In genomic region chr3:93128052-93128451, GRCm38 (mm10) we compare ENCODE assay signal across 27 mouse cellular contexts. TPM values are rescaled to one million over a fixed set of nuclear protein-coding genes. Genes with fewer than 3 reads are reported as not detected.
DNase-seq lines count a peak whose midpoint lies in the region; ATAC-seq and TF ChIP-seq lines count a peak whose summit lies in the region.
"Had no signal": no experiment of that assay in that cellular context is flagged by ENCODE, and none has a peak within 500 bp of the region (broad histone marks: within the 10 kb centered on the region; RNA-seq: fewer than 3 reads in every experiment).

No protein-coding gene starts in this region.

- WGBS in embryonic facial prominence, embryonic 14.5 days, result 44% methylated on average over 4 of the region's 4 CpGs
- WGBS in embryonic facial prominence, embryonic 10.5 days, result 76% methylated on average over 4 of the region's 4 CpGs
- 14% methylated on average over 4 of the region's 4 CpGs for WGBS in lung, embryonic 16.5 days
- 36% methylated on average over 4 of the region's 4 CpGs for WGBS in stomach, embryonic 15.5 days
- 35% methylated on average over 4 of the region's 4 CpGs for WGBS in thymus, adult 2 months

- no peak for TF ChIP-seq POLR2A in thymus, adult 2 months (IDR thresholded peaks at IDR 0.05; ENCODE audit: control insufficient read depth, extremely low read depth, insufficient read depth, low read length, poor library complexity)

- no peak overlapping the region for H3K4me2 ChIP-seq in embryonic facial prominence, embryonic 14.5 days (ENCODE audit: low read depth, low read length)
- no peak overlapping the region for H3K4me2 ChIP-seq in lung, embryonic 16.5 days (ENCODE audit: low read depth, low read length)
- H3K4me2 ChIP-seq in stomach, embryonic 15.5 days, result no peak overlapping the region
- H3K4me2 ChIP-seq: heart, embryonic 13.5 days; hindbrain, embryonic 13.5 days; midbrain, embryonic 13.5 days had no signal

- no peaks in the 10 kb centered on the region for H3K4me1 ChIP-seq in embryonic facial prominence, embryonic 14.5 days (ENCODE audit: control insufficient read depth, insufficient read depth, low read length)
- H3K4me1 ChIP-seq in embryonic facial prominence, embryonic 10.5 days, result no peaks in the 10 kb centered on the region
- H3K4me1 ChIP-seq in lung, embryonic 16.5 days (replicated peaks; ENCODE audit: control insufficient read depth, insufficient read depth, low read length), result 0 out of 2 replicates have a peak, but pooled peaks cover 3% of the 10 kb centered on the region
- no peaks in the 10 kb centered on the region for H3K4me1 ChIP-seq in stomach, embryonic 15.5 days
- no peaks in the 10 kb centered on the region for H3K4me1 ChIP-seq in thymus, adult 2 months (replicated peaks; ENCODE audit: control insufficient read depth, insufficient read depth, low read length)
- H3K4me1 ChIP-seq: forebrain, embryonic 10.5 days; heart, embryonic 13.5 days; hindbrain, embryonic 13.5 days; midbrain, embryonic 13.5 days had no signal

- H3K9me3 ChIP-seq in embryonic facial prominence, embryonic 14.5 days (ENCODE audit: control insufficient read depth, low read length), result no peaks in the 10 kb centered on the region
- H3K9me3 ChIP-seq in embryonic facial prominence, embryonic 10.5 days, result no peaks in the 10 kb centered on the region
- no peaks in the 10 kb centered on the region for H3K9me3 ChIP-seq in lung, embryonic 16.5 days (ENCODE audit: control insufficient read depth, low read length)
- H3K9me3 ChIP-seq in stomach, embryonic 15.5 days, result no peaks in the 10 kb centered on the region
- H3K9me3 ChIP-seq: forebrain, embryonic 10.5 days; heart, embryonic 13.5 days; hindbrain, embryonic 13.5 days; midbrain, embryonic 13.5 days had no signal

- peak; percentile 58 for DNase-seq in embryonic facial prominence, embryonic 14.5 days (ENCODE audit: low spot score)
- DNase-seq in embryonic facial prominence, embryonic 10.5 days (ENCODE audit: low spot score), result no peak
- peak; percentile 6 for DNase-seq in brain, adult 2 months (ENCODE audit: low read depth, low spot score)
- DNase-seq in thymus, adult 2 months, result no peak
- DNase-seq: adrenal gland, postnatal 14 days; cerebellum, adult 8-10 months; cerebellum, postnatal 36 days; embryo, embryonic 11 days; forebrain, postnatal 0 days; gastrocnemius, postnatal 25 days; heart, adult 2 months; heart, postnatal 14 days; kidney, adult 11 months; liver; thymus, postnatal 36 days had no signal

- no peaks in the 10 kb centered on the region for H3K27me3 ChIP-seq in embryonic facial prominence, embryonic 14.5 days (replicated peaks; ENCODE audit: control insufficient read depth, insufficient read depth, low read length)
- H3K27me3 ChIP-seq in embryonic facial prominence, embryonic 10.5 days (replicated peaks; ENCODE audit: low read depth, poor library complexity, severe bottlenecking), result no peaks in the 10 kb centered on the region
- H3K27me3 ChIP-seq in lung, embryonic 16.5 days (ENCODE audit: control insufficient read depth, insufficient read depth, low read depth, low read length), result no peaks in the 10 kb centered on the region
- H3K27me3 ChIP-seq in stomach, embryonic 15.5 days (replicated peaks), result no peaks in the 10 kb centered on the region
- H3K27me3 ChIP-seq in thymus, adult 2 months (ENCODE audit: control insufficient read depth, insufficient read depth, low read length), result no peaks in the 10 kb centered on the region
- H3K27me3 ChIP-seq: heart, embryonic 13.5 days; hindbrain, embryonic 13.5 days; midbrain, embryonic 13.5 days had no signal

- H3K4me3 ChIP-seq in embryonic facial prominence, embryonic 14.5 days (ENCODE audit: low read depth, low read length), result no peak overlapping the region
- H3K4me3 ChIP-seq in embryonic facial prominence, embryonic 10.5 days, result no peak overlapping the region
- H3K4me3 ChIP-seq in lung, embryonic 16.5 days (ENCODE audit: low read length), result no peak overlapping the region
- no peak overlapping the region for H3K4me3 ChIP-seq in stomach, embryonic 15.5 days (replicated peaks)
- no peak overlapping the region for H3K4me3 ChIP-seq in thymus, adult 2 months (ENCODE audit: control insufficient read depth, insufficient read depth, low read length)
- H3K4me3 ChIP-seq: forebrain, embryonic 10.5 days; heart, adult 2 months; heart, embryonic 13.5 days; hindbrain, embryonic 13.5 days; left cerebral cortex, adult 2 months; midbrain, embryonic 13.5 days had no signal

- H3K27ac ChIP-seq in embryonic facial prominence, embryonic 14.5 days (replicated peaks; ENCODE audit: low read depth, low read length), result no peak overlapping the region
- no peak overlapping the region for H3K27ac ChIP-seq in embryonic facial prominence, embryonic 10.5 days (replicated peaks)
- peak overlapping the region; percentile 30 for H3K27ac ChIP-seq in lung, embryonic 16.5 days (ENCODE audit: low read length)
- peak overlapping the region; percentile 57; the same call in 1 of the 2 replicates for H3K27ac ChIP-seq in stomach, embryonic 15.5 days
- no peak overlapping the region for H3K27ac ChIP-seq in thymus, adult 2 months (ENCODE audit: control insufficient read depth, insufficient read depth, low read length)
- H3K27ac ChIP-seq: forebrain, embryonic 10.5 days; heart, adult 2 months; heart, embryonic 13.5 days; hindbrain, embryonic 13.5 days; left cerebral cortex, adult 2 months; midbrain, embryonic 13.5 days had no signal

- TF ChIP-seq CTCF in thymus, adult 2 months (IDR thresholded peaks at IDR 0.05; ENCODE audit: borderline replicate concordance, control insufficient read depth, extremely low read depth, insufficient read depth, low read length, poor library complexity), result no peak

- ATAC-seq in embryonic facial prominence, embryonic 14.5 days (ENCODE audit: low read depth), result peak; percentile 60; the same call in 1 of the 2 replicates
- ATAC-seq in lung, embryonic 16.5 days (ENCODE audit: low read depth), result peak; percentile 90
- ATAC-seq in stomach, embryonic 15.5 days (ENCODE audit: insufficient read depth, low FRiP score, low read depth), result peak; percentile 23; the same call in 1 of the 2 replicates
- no peak for ATAC-seq in CD4-positive, CD25-positive, alpha-beta regulatory T cell, adult 4 months
- ATAC-seq: forebrain, postnatal 0 days; midbrain, embryonic 13.5 days had no signal

- H3K9ac ChIP-seq in embryonic facial prominence, embryonic 14.5 days (ENCODE audit: low read depth, low read length), result no peak overlapping the region
- no peak overlapping the region for H3K9ac ChIP-seq in lung, embryonic 16.5 days (ENCODE audit: low read length)
- H3K9ac ChIP-seq in stomach, embryonic 15.5 days, result no peak overlapping the region
- H3K9ac ChIP-seq: forebrain, postnatal 0 days; heart, embryonic 13.5 days; hindbrain, embryonic 13.5 days; midbrain, embryonic 13.5 days had no signal

- H3K36me3 ChIP-seq in embryonic facial prominence, embryonic 14.5 days (ENCODE audit: control insufficient read depth, insufficient read depth, low read length), result no peaks in the 10 kb centered on the region
- no peaks in the 10 kb centered on the region for H3K36me3 ChIP-seq in embryonic facial prominence, embryonic 10.5 days (replicated peaks)
- H3K36me3 ChIP-seq in lung, embryonic 16.5 days (ENCODE audit: control insufficient read depth, insufficient read depth, low read length), result no peaks in the 10 kb centered on the region
- no peaks in the 10 kb centered on the region for H3K36me3 ChIP-seq in stomach, embryonic 15.5 days
- no peaks in the 10 kb centered on the region for H3K36me3 ChIP-seq in thymus, adult 2 months (ENCODE audit: control insufficient read depth, insufficient read depth, low read length)
- H3K36me3 ChIP-seq: forebrain, embryonic 10.5 days; heart, embryonic 13.5 days; hindbrain, embryonic 13.5 days; midbrain, embryonic 13.5 days had no signal

RNA-seq across cellular contexts. Expression of gene Crnn, which starts 16.5 kb away (rescaled TPM):
- polyA plus RNA-seq in embryonic facial prominence, embryonic 14.5 days (2014; fragmentation: Nextera tagmentation; extraction: Ambion mirVana), result 2.1 TPM in 2 replicates
- polyA plus RNA-seq in embryonic facial prominence, embryonic 10.5 days (2016; fragmentation: Nextera tagmentation; extraction: Ambion mirVana), result not detected in 2 replicates
- polyA plus RNA-seq in lung, embryonic 16.5 days (2015; fragmentation: Nextera tagmentation; extraction: Ambion mirVana), result not detected in 2 replicates
- polyA plus RNA-seq in stomach, embryonic 15.5 days (2015; fragmentation: Nextera tagmentation; extraction: Ambion mirVana), result 0.68 TPM in 1 of 2 replicates, not detected in the other
- polyA plus RNA-seq in CD4-positive, CD25-positive, alpha-beta regulatory T cell, adult 4 months (2017; shearing (Covaris generic)), result not detected
- 0.36 and 0.49 TPM in 2 replicates for polyA plus RNA-seq in thymus, adult 2 months (2012; rRNA removed)
- polyA plus RNA-seq: brain, embryonic 14.5 days; forebrain, embryonic 10.5 days; forebrain, postnatal 0 days; heart, adult 2 months; heart, embryonic 13.5 days; hindbrain, embryonic 13.5 days; large intestine, adult 2 months; liver, embryonic 16.5 days; midbrain, embryonic 13.5 days; neural tube, embryonic 11.5 days had no signal

RNA-seq across cellular contexts. Expression of gene Gm4858, which starts 59.4 kb away (rescaled TPM):
- not detected in 2 replicates for polyA plus RNA-seq in embryonic facial prominence, embryonic 14.5 days (2014; fragmentation: Nextera tagmentation; extraction: Ambion mirVana)
- not detected in 2 replicates for polyA plus RNA-seq in embryonic facial prominence, embryonic 10.5 days (2016; fragmentation: Nextera tagmentation; extraction: Ambion mirVana)
- not detected in 2 replicates for polyA plus RNA-seq in lung, embryonic 16.5 days (2015; fragmentation: Nextera tagmentation; extraction: Ambion mirVana)
- polyA plus RNA-seq in stomach, embryonic 15.5 days (2015; fragmentation: Nextera tagmentation; extraction: Ambion mirVana), result not detected in 2 replicates
- under 1 TPM in 1 of 2 experiments, not detected in 1; 0.19 TPM for polyA plus RNA-seq in CD4-positive, CD25-positive, alpha-beta regulatory T cell, adult 4 months (2017; shearing (Covaris generic))
- polyA plus RNA-seq in thymus, adult 2 months (2012; rRNA removed), result 0.13 TPM in 1 of 2 replicates, not detected in the other
- polyA plus RNA-seq: brain, embryonic 14.5 days; forebrain, embryonic 10.5 days; forebrain, postnatal 0 days; heart, adult 2 months; heart, embryonic 13.5 days; hindbrain, embryonic 13.5 days; large intestine, adult 2 months; liver, embryonic 16.5 days; midbrain, embryonic 13.5 days; neural tube, embryonic 11.5 days had no signal

Comparison
In these comparisons a context has a peak if more than half of its experiments do, and no peak if none do; other contexts are left out.
1. DNase-seq: peak in embryonic facial prominence, embryonic 14.5 days (single experiment) and brain, adult 2 months (single experiment); none in embryonic facial prominence, embryonic 10.5 days (single experiment) and thymus, adult 2 months (single experiment).
2. H3K27ac ChIP-seq: peak in lung, embryonic 16.5 days (single experiment) and stomach, embryonic 15.5 days (single experiment); none in embryonic facial prominence, embryonic 14.5 days (single experiment), embryonic facial prominence, embryonic 10.5 days (single experiment) and thymus, adult 2 months (single experiment).